Mouse (Mus musculus) embryonic facial prominence, embryonic 11.5 days (tissue): ENCODE measurements around the gene Dlg2. TPM values are rescaled to one million over a fixed set of nuclear protein-coding genes. Genes with fewer than 3 reads are reported as not detected.

Experiments used
- ATAC-seq: fragments of 200-750 bp; cut with Nextera tagmentation; replicated peaks from 2 replicates; pipeline ENCODE4 v1.8.0; 2017; ENCODE audit warnings: low read depth; ENCODE audit not compliant: insufficient number of reproducible peaks, low FRiP score, low TSS enrichment
- DNase-seq: peaks from one replicate; pipeline ENCODE4 v3.0.0-alpha.2; 2015; ENCODE audit warnings: low spot score
- H3K27ac ChIP-seq: fragments of 300-500 bp; sonication (generic); replicated peaks from 2 replicates; pipeline ENCODE4 v1.5.1; 2014; ENCODE audit warnings: mild to moderate bottlenecking, low read depth, low read length, control low read depth
- H3K27me3 ChIP-seq: fragments of 300-500 bp; sonication (generic); 2 replicates; pipeline ENCODE4 v1.6.1; 2014; ENCODE audit warnings: mild to moderate bottlenecking, low read length, moderate library complexity, mixed read lengths; ENCODE audit not compliant: control insufficient read depth, insufficient read depth
- H3K36me3 ChIP-seq: fragments of 300-500 bp; sonication (generic); replicated peaks from 2 replicates; pipeline ENCODE4 v1.6.1; 2014; ENCODE audit warnings: low read depth, mild to moderate bottlenecking, low read length, moderate library complexity, mixed read lengths; ENCODE audit not compliant: control insufficient read depth, insufficient read depth
- H3K4me1 ChIP-seq: fragments of 300-500 bp; sonication (generic); 2 replicates; pipeline ENCODE4 v1.6.1; 2014; ENCODE audit warnings: low read length, mixed read lengths; ENCODE audit not compliant: control insufficient read depth, insufficient read depth
- H3K4me2 ChIP-seq: fragments of 300-500 bp; sonication (generic); 2 replicates; pipeline ENCODE4 v1.6.1; 2014; ENCODE audit warnings: low read depth, mild to moderate bottlenecking, control low read depth, low read length, moderate library complexity
- H3K4me3 ChIP-seq: fragments of 300-500 bp; sonication (generic); 2 replicates; pipeline ENCODE4 v1.5.1; 2014; ENCODE audit warnings: low read depth, low read length, control low read depth
- H3K9ac ChIP-seq: fragments of 300-500 bp; sonication (generic); replicated peaks from 2 replicates; pipeline ENCODE4 v1.6.1; 2014; ENCODE audit warnings: mild to moderate bottlenecking, control low read depth, low read length
- H3K9me3 ChIP-seq: fragments of 300-500 bp; sonication (generic); replicated peaks from 2 replicates; pipeline ENCODE4 v1.6.1; 2016; ENCODE audit warnings: mild to moderate bottlenecking, low read length, inconsistent platforms, mixed read lengths; ENCODE audit not compliant: control insufficient read depth
- WGBS: fragments of 180-500 bp; shearing (Covaris S2); extraction: QIAGEN DNeasy Blood & Tissue Kit; methylation state at CpG from one replicate; pipeline ENCODE4 v1.1.7; 2014; 5-methylcytosine and 5-hydroxymethylcytosine counted together
- polyA plus RNA-seq: library from polyadenylated mRNA; unstranded; fragments of >200 nt; fragmentation: Nextera tagmentation; extraction: Ambion mirVana; gene quantifications from 2 replicates; pipeline ENCODE4 v1.2.1, GENCODE M21; 2014

Gene Dlg2
- polyA plus RNA-seq, 1 experiment from 2014 or later = 5.3 TPM

DNA sequence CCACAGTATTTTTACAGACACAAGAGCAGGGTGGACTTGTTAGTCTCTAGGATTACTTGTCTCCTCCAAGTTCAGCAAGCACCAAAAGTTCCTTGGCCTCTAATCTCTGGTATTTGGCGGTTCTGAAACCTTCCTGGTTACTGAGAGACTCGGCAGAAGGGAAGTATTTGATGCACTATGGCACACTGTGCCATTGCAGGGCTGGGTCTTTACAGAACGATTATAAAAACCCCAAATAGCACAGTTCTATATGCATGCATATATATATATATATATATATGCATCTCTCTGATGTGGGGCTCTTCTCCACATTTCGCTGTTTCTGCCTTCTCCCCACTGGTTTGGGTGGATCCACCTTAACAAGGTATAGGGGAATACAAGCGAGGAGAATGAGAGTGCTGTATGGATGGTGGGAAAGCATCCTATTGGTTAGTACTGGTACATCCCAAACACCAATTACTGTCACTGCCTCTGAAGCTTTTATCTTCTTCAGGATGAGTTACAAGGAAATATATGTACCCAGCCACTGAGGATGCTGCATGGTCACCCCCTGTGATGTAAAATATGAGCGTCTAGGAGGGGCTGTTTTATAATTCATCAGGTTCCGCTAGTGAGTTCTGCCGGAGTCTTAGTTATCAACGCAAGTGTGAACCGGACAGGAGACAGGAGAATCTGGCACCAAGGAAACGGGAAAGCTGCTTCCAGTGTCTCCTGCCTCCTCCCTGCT lies 1758.2 kb downstream of the Dlg2 start:
- Histone ChIP-seq H3K27ac (no peak overlapping the region; the same call in 1 of the 2 replicates), H3K4me2 (no peak overlapping the region; the same call in 1 of the 2 replicates), H3K9ac (peak overlapping the region; percentile 32; the same call in 1 of the 2 replicates), H3K27me3 (no peaks in the 10 kb centered on the region), H3K36me3 (no peaks in the 10 kb centered on the region), H3K4me1 (no peaks in the 10 kb centered on the region), H3K4me3 (no peak overlapping the region), H3K9me3 (no peaks in the 10 kb centered on the region)
- ATAC-seq (no peak), DNase-seq (no peak)
- WGBS = 77% methylated on average over 11 of the region's 11 CpGs

DNA sequence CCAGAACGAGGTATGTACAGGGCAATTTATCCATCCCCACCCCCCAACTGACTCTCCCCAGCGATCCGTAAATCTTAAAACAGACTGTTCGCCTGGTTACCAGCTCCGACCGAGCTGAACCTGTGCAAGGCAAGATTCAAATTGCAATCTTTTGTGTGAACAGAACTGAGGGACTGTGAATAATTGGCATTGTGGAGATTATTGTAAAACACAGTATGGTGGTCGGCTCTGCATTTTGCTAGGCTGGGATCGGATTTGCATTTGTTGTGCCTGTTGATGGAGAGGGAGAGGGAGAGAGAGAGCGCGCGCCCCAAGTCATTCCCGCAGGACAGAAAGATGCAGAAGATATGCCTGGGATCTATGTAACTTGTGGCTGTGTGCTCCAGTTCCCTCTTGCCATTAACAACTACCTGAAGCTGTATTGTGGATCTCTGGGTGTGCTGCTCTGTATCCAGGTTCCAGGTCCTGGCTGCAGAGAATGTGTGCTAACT lies 1759.1 kb downstream of the Dlg2 start:
- H3K9ac ChIP-seq = no peak overlapping the region
- H3K27me3 ChIP-seq = no peaks in the 10 kb centered on the region
- H3K27ac ChIP-seq = no peak overlapping the region
- peak overlapping the region; percentile 29; the same call in 1 of the 2 replicates for H3K4me2 ChIP-seq
- ATAC-seq = peak; percentile 67
- H3K36me3 ChIP-seq = no peaks in the 10 kb centered on the region
- WGBS = 32% methylated on average over 12 of the region's 12 CpGs
- peak; percentile 61 for DNase-seq
- no peaks in the 10 kb centered on the region for H3K4me1 ChIP-seq
- H3K9me3 ChIP-seq = no peaks in the 10 kb centered on the region
- 0 out of 2 replicates have a peak overlapping the region, but pooled peaks have one; percentile 3 for H3K4me3 ChIP-seq

DNA sequence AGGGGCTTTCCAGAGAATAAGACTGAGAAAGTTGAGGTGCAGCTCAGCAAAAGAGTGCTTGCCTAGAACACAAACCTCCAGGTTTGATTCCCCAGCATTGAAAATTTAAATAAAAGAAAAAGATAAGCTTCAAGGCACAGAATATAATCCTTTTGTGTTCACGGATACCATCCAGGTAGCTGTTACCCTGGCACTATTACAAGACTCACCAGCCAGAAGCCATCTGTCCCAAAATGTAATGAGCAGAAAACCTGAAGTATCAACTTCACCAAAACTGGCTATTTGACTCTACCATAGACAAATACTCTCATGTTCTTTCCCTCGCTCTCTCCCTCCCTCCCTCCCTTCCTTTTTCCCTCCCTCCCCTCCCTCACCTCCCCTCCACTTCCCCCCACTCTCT lies 1764.4 kb downstream of the Dlg2 start:
- Histone ChIP-seq H3K4me3 (no peak overlapping the region), H3K9me3 (no peaks in the 10 kb centered on the region), H3K27ac (no peak overlapping the region), H3K36me3 (no peaks in the 10 kb centered on the region), H3K4me2 (no peak overlapping the region), H3K27me3 (no peaks in the 10 kb centered on the region), H3K9ac (no peak overlapping the region), H3K4me1 (no peaks in the 10 kb centered on the region)
- no peak for ATAC-seq
- WGBS = 79% methylated on average over 2 of the region's 2 CpGs
- DNase-seq = no peak

DNA sequence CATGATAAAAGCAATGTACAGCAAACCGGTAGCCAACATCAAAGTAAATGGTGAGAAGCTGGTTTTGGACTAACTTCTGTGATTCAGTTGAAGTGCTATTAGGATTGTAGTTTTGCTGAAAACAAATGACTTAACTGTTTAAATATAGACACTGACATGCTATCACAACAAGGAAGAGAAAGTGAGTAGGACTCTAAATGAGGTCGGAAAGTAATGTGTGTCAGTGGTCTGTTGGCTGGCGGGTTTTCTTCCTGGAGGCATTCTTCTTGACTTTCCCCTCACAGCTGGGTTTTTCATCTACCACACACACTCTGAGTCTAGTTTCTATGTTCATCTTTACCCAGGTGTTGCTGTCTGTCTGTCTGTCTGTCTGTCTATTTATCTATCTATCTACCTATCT lies 1771.1 kb downstream of the Dlg2 start:
- Histone ChIP-seq H3K27me3 (no peaks in the 10 kb centered on the region), H3K9ac (no peak overlapping the region), H3K36me3 (no peaks in the 10 kb centered on the region), H3K4me3 (no peak overlapping the region), H3K4me1 (no peaks in the 10 kb centered on the region), H3K27ac (no peak overlapping the region), H3K4me2 (no peak overlapping the region), H3K9me3 (no peaks in the 10 kb centered on the region)
- ATAC-seq (no peak), DNase-seq (no peak)
- 79% methylated on average over 3 of the region's 3 CpGs for WGBS

DNA sequence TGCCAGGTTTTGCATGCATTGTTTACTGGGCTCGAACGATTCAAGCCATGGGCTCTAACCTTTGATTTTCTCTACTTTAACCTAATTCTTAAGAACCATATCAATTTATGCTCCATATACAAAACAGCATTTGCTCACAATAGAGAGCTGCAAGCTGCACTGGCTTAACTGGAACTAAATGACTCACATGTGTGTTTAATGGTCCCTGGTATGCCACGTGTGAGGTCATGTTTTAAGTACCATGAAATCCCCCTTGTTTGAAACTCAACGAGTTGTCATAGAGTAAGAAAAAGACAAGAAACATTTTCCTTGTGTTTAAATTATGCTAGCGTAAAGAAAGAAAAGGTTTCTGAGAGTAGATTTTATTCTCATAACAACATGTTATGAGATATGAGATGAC lies 1772.1 kb downstream of the Dlg2 start:
- ATAC-seq (no peak), DNase-seq (peak; percentile 44)
- no peaks in the 10 kb centered on the region for H3K27me3 ChIP-seq
- no peak overlapping the region for H3K9ac ChIP-seq
- H3K4me1 ChIP-seq = no peaks in the 10 kb centered on the region
- H3K4me3 ChIP-seq = no peak overlapping the region
- no peaks in the 10 kb centered on the region for H3K36me3 ChIP-seq
- no peak overlapping the region for H3K4me2 ChIP-seq
- 60% methylated on average over 5 of the region's 5 CpGs for WGBS
- H3K27ac ChIP-seq = no peak overlapping the region
- H3K9me3 ChIP-seq = no peaks in the 10 kb centered on the region

DNA sequence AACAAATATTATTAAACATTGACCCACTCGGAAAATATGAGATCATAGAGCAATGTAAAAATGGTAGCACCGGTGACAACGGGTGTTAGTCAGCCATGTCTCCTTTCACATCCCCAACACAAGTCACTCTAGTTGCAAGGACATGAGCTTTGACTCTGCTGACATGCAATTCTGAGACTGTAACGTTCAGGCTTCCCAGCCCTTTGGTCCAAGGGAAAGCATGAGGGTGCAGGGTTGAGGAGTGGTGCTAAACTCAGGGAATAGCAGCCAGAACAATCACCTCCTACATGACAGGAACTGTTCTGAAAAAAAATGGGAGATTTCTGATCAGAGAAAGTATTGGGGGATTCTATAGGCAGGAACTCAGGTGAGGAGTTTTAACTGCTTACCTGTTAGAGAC lies 1781.7 kb downstream of the Dlg2 start:
- WGBS = 87% methylated on average over 4 of the region's 4 CpGs
- H3K27me3 ChIP-seq = no peaks in the 10 kb centered on the region
- no peaks in the 10 kb centered on the region for H3K36me3 ChIP-seq
- no peaks in the 10 kb centered on the region for H3K4me1 ChIP-seq
- H3K27ac ChIP-seq = no peak overlapping the region
- H3K4me3 ChIP-seq = no peak overlapping the region
- H3K9me3 ChIP-seq = no peaks in the 10 kb centered on the region
- H3K4me2 ChIP-seq = no peak overlapping the region
- no peak for ATAC-seq
- no peak overlapping the region for H3K9ac ChIP-seq
- no peak for DNase-seq

DNA sequence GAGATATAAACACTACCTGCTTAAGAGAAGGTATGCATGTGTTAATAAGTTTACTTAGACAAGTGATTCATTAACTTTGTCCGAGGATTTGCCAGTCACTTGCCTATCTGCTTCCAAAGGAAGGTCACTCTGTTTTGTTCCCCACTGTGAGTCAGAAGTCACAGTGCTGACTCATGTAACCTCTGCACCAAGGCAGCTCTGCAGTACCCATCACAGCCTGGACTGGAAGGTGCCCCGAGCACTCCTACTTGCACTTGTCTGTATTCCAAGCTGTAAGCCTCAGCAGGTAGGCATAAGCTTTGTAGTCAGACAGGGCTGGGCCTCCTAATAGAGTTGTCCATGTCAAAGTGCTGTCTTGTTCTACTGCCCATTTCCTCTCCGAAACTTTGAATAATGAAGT lies 1782.2 kb downstream of the Dlg2 start:
- Histone ChIP-seq H3K9me3 (no peaks in the 10 kb centered on the region), H3K27me3 (no peaks in the 10 kb centered on the region)
- WGBS = 77% methylated on average over 3 of the region's 3 CpGs

DNA sequence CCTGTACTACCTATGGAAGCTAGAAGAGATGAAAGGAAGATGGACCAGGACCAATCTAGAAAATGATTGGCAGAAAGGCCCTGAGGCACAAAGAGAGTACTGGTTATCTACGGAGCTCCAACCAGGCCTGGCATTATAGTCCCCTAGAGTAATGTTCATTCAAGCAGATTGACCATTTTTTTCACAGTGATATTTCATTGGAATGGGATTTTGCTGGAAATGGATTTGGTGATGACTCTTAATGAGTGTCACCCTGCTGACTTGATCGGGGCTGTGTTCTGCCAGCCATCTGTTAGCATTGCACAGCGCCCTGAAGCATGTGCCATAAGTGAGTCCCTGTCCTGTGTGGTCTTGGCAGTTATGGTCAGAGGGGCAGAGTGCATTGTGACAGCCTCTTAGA lies 1787.9 kb downstream of the Dlg2 start:
- 87% methylated on average over 3 of the region's 3 CpGs for WGBS
- DNase-seq = no peak
- no peak for ATAC-seq
- Histone ChIP-seq H3K36me3 (no peaks in the 10 kb centered on the region), H3K9ac (no peak overlapping the region), H3K27me3 (no peaks in the 10 kb centered on the region), H3K27ac (no peak overlapping the region), H3K9me3 (no peaks in the 10 kb centered on the region), H3K4me2 (no peak overlapping the region), H3K4me3 (no peak overlapping the region), H3K4me1 (no peaks in the 10 kb centered on the region)

More for the DNA sequence above, 1782.2 kb downstream of the Dlg2 start:
- Histone ChIP-seq H3K4me3 (no peak overlapping the region), H3K9ac (no peak overlapping the region), H3K4me2 (no peak overlapping the region), H3K27ac (no peak overlapping the region), H3K36me3 (no peaks in the 10 kb centered on the region), H3K4me1 (no peaks in the 10 kb centered on the region)
- ATAC-seq (no peak), DNase-seq (no peak)
